Mouse (Mus musculus) brown adipose tissue, adult 24 weeks (tissue): Measurements from ENCODE around the gene Cdk12. TPM values are rescaled to one million over a fixed set of nuclear protein-coding genes. Genes with fewer than 3 reads are reported as not detected.

Source experiments
- H3K27ac ChIP-seq: fragments of 200-500 bp; replicated peaks from 2 replicates; pipeline ENCODE4 v1.5.1; 2012; ENCODE audit warnings: low read depth, mild to moderate bottlenecking, low read length
- H3K4me1 ChIP-seq: fragments of 200-500 bp; 2 replicates; pipeline ENCODE4 v1.6.1; 2012; ENCODE audit warnings: low read length, mixed read lengths; ENCODE audit not compliant: control insufficient read depth, insufficient read depth, insufficient read length
- H3K4me3 ChIP-seq: fragments of 200-500 bp; 2 replicates; pipeline ENCODE4 v1.5.1; 2012; ENCODE audit warnings: low read depth, mild to moderate bottlenecking, low read length, moderate library complexity; ENCODE audit not compliant: insufficient read depth
- polyA plus RNA-seq: library from polyadenylated mRNA; stranded (reverse); fragments of >200 nt; gene quantifications from 2 replicates; pipeline ENCODE4 v1.2.4, GENCODE M21; 2012; ENCODE audit not compliant: missing spikeins, insufficient read depth, insufficient read length

Gene Cdk12
- polyA plus RNA-seq, 1 experiment: 15.0 TPM

DNA sequence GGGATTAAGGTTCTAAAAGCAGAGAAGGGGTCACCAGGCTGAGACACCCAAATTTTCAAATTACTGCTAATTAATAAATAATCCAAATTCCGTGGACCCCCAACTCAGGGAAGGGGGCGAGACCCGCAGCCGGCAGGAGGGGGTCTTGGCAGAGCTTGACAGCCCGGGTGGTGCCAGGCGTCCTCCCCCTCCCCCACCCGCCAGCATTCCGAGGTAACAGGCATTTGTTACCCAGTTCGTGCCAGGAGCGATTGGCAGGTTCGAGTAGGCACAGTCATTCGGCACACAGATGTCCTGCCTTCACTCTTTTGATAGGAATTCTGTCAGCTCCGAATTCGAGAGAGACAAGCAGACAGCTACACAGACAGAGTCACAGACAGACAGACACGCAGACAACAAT, 116.3 kb downstream of the Cdk12 start:
- H3K27ac ChIP-seq: no peak overlapping the region
- no peak overlapping the region for H3K4me3 ChIP-seq
- H3K4me1 ChIP-seq: no peaks in the 10 kb centered on the region

DNA sequence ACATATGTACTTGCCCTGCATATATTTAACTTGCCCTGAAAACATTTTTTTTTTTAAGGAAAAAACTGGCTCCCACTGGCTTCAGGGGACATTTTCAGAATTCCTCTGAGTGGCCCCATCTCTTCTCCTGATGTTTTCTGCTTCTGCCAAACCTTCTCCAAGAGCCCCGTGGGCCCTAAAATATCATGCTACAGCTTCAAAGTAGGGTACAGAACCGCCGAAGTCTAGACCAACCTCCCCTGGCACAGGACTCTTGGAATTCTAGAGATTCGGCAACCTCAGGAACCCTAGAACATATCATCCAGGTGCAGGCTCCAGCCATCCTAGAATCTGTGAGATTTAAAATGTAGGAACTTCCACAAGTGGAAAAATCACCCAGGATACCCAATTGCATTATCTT, 116.7 kb downstream of the Cdk12 start:
- Histone ChIP-seq H3K27ac (no peak overlapping the region), H3K4me1 (no peaks in the 10 kb centered on the region), H3K4me3 (no peak overlapping the region)

DNA sequence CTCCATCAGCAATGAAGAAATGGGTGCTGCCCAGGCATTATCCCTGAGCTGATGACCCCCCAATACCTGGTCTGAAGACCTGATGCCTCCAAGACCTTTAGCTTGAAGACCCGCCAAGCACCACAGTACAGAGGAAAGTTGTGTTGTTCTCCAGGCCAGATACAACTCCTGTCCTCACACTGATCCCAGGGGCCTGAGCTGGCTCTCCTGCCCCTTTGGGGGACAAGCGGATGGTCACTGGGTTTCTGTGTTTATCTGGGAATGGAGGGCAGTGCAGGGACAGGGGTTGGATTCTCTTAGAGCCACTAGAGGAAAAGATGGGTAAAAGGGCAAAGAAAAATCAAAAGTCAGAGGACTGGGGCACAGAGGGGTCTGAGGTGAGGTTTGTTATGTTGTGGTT, 117.1 kb downstream of the Cdk12 start:
- H3K4me3 ChIP-seq: no peak overlapping the region
- H3K4me1 ChIP-seq: no peaks in the 10 kb centered on the region
- H3K27ac ChIP-seq: no peak overlapping the region

DNA sequence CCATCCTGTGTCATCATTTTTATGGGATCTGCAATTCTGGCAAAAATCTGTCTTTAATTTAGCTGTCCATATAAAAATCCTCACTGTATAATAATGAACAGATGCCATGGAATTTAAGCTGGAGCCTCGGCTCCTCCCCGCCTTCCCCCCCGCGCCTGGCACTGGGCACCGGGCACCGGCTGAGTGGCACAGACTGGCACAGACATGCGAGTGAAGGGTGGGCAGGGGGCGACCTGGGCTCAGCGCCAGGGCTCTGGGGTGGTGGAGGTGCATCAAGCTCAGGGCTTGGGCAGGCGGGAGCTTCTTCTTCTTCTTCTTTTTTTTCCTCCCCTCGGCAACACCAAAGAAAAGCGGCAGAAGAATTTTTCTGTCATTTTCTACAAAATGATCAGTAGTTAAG, 117.5 kb downstream of the Cdk12 start:
- no peak overlapping the region for H3K27ac ChIP-seq
- H3K4me1 ChIP-seq: no peaks in the 10 kb centered on the region
- H3K4me3 ChIP-seq: no peak overlapping the region

DNA sequence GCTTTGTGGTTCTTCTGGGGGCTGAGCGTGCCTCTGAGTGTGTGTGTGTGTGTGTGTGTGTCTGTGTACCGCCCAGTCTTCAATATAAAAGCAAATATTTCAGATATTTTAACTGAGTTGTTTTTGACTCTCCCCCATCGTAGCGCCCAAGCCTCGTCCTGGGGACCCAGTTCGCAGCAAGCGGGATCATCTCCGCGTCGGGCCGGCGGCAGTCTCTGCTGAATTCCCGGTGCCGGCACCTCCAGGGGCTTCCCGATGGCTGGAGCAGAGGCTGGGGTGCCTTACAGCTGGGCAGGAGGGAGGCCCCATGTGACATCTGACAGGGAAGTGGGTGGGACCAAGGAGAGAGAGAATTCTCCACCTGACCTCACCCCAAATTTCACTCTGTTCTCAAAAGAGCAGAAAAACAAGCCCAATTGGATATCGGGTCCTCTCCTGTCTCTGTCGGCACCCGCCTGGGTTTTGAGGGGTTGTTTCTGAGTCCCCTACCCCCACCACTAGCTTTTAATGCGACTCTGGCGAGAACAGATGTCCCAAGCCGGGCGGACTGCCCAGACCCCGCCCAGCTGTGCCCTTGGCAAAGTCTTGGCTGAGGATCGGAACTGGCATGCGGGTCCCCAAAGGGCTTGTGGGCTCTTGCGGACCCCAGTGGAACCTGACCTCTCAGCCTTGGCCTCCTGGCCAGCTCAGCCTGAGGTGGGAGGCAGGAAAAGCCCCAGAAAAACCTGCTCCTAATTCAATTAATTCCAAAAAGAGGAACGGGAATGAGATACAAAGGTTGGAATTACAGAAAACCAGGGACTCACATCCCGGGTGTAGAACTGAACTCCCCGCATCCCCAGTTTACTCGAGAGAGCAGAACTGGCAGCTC, 118.2 kb downstream of the Cdk12 start:
- Histone ChIP-seq H3K27ac (no peak overlapping the region), H3K4me3 (no peak overlapping the region), H3K4me1 (no peaks in the 10 kb centered on the region)

DNA sequence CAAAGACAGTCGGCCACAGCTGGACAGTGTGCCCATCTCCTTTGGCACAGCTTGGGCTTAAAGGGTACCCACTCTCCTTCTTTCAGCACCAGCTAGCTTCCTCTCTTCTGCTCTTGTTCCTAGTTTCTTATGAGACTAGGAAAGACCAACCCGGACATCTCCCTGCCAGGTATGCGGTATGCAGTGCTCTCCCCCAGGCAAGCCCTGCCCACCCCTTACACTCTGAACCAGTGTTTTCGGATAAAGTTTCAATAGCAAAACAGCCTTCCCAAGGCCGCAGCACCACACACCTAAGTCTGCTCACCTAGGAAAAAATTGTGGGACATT, 118.8 kb downstream of the Cdk12 start:
- no peak overlapping the region for H3K4me3 ChIP-seq
- H3K27ac ChIP-seq: no peak overlapping the region
- no peaks in the 10 kb centered on the region for H3K4me1 ChIP-seq

DNA sequence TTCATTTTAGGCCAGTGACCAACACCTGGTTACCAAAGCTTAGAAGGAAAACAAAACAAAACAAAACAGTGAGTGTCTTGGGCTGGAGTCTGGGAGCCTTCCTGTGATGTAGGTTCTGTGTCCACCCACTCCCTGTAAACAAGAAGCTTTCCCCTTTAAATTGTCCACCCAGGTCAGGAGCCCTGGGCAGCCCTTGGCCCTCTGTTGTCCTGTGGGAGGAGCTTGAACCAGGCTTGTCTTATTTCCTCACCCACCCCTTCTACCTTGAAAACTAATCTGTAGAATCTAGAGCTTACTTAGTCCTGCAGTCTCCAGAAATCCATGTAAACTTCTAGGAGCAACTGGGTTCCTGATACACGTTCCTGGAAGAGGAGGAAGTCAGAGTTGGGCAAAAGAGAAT, 119.3 kb downstream of the Cdk12 start:
- Histone ChIP-seq H3K4me1 (no peaks in the 10 kb centered on the region), H3K27ac (no peak overlapping the region), H3K4me3 (no peak overlapping the region)

DNA sequence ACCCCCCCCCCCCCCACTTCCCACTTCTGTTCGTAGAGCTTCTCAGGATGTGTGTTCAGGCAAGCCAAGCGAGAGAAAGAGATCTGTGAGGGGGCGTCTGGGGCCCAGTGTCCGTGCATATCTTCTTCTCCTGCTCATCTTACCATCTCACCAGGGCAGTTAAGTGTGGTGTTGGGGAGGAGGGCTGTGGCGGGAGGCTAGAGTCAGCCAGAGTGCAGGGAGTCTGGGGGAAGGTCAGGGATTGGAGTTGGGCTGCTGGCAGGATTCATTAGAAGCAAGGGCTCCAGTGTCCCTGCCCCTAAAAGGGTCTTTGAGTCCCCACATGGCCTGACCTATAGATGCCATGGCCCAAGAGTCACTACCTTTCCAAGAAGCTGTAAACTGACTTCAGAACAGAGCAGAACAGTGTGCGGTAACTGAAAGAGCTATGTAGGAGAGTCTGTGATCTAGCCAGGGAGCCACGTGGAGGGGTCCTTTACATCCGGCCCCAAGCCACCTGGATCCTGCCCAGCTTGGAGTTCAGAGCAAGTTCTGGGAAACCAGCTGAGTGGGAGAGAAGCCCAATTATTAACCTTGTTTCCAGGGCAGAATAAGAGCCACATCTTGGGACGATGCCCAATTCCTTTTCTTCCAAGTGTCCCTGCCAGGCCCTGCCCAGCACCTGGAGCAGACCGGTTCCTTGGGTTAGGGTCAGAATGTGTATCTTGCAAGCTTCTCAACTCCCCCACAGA, 120.4 kb downstream of the Cdk12 start:
- no peak overlapping the region for H3K27ac ChIP-seq
- no peak overlapping the region for H3K4me3 ChIP-seq
- H3K4me1 ChIP-seq: no peaks in the 10 kb centered on the region; the same call in 1 of the 2 replicates

DNA sequence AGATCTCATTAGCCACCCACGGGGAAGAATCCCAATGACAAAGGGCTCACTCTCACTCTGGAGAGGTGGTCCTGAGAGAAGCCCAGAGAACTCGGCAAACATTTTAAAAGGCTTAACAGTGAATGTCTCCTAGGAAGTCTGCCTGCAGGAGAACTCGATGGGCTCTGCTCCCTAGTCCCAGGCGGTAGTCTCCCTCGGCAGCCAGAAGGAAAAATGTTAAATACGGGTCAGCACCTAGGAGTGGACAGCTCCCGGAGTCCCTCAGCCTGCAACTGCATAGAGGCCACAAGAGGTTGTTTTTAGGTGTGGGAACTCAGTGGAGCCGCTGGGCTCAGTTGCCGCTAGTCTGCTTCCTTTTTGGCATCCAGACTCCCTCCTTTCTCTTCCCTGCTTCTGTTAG, 121.1 kb downstream of the Cdk12 start:
- Histone ChIP-seq H3K4me3 (no peak overlapping the region), H3K27ac (no peak overlapping the region), H3K4me1 (no peaks in the 10 kb centered on the region; the same call in 1 of the 2 replicates)

DNA sequence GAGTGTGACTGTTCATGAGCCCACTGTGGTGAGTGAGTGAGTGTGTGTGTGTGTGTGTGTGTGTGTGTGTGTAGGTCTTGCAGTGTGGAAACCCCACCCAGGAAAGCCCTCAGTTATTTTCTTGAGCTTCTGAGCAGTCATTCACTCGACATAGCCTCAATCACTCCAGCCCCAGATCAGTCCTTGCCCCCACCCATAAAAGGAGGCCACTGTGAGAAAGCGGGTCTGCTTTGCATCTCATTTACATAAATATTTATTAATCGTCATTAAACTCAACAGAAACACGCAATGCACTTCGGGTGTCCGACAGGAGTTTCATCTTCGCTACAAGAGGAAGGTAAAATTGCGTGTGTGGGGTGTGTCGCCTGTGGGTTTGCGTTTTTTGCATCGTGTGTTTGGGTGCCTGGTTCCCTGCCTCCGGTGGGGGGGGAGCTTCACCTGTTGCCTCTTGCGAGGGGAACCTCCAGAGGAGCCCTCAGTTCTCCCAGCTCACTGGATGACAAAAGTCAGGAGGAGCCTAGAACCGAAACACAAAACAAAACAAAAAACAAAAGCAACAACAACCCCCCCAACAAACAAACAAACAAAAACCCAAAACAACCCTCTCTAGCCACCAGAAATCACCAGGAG, 122.4 kb downstream of the Cdk12 start:
- Histone ChIP-seq H3K4me1 (no peaks in the 10 kb centered on the region; the same call in 1 of the 2 replicates), H3K27ac (no peak overlapping the region), H3K4me3 (no peak overlapping the region)

DNA sequence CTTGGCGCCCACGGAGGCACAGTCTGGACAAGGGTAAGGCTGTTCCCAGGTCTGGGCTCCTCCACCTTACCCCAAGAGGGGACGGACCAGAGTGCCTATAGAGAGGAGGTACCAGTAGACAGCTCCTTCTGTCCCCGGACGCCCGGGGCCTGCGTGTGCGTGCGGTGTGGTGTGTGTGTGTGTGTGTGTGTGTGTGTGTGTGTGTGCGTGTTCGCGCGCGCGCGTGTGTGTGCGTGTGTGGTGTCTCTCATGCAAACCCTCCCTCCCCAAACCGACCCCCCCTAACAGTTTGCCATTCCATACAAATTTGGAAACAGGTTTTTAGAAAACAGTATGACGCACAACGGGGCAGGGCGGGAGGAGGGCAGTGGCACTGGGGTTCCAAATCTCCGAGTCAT, 123.0 kb downstream of the Cdk12 start:
- no peak overlapping the region for H3K4me3 ChIP-seq
- H3K27ac ChIP-seq: no peak overlapping the region
- no peaks in the 10 kb centered on the region; the same call in 1 of the 2 replicates for H3K4me1 ChIP-seq

DNA sequence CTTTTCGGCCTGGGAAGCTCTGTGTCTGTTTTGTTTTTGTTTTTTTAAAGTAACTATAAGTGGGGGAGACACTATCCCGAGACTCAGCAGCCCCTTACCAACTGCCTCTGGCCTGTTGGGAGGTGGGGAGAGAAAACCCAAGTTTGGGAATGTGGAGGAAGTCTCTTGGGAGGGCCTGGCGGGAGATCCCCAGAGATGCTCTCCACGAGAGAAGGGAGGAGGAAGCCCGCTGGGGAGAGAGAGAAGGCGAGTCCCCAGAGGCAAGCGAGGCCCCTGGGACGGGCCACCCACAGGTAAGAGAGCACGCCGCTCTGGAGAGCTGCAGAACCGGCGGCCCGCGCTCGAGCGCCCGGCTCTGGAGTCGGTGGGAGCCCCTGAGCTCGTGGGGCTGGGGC, 123.9 kb downstream of the Cdk12 start:
- Histone ChIP-seq H3K4me1 (no peaks in the 10 kb centered on the region; the same call in 1 of the 2 replicates), H3K4me3 (no peak overlapping the region; the same call in 1 of the 2 replicates), H3K27ac (no peak overlapping the region)

DNA sequence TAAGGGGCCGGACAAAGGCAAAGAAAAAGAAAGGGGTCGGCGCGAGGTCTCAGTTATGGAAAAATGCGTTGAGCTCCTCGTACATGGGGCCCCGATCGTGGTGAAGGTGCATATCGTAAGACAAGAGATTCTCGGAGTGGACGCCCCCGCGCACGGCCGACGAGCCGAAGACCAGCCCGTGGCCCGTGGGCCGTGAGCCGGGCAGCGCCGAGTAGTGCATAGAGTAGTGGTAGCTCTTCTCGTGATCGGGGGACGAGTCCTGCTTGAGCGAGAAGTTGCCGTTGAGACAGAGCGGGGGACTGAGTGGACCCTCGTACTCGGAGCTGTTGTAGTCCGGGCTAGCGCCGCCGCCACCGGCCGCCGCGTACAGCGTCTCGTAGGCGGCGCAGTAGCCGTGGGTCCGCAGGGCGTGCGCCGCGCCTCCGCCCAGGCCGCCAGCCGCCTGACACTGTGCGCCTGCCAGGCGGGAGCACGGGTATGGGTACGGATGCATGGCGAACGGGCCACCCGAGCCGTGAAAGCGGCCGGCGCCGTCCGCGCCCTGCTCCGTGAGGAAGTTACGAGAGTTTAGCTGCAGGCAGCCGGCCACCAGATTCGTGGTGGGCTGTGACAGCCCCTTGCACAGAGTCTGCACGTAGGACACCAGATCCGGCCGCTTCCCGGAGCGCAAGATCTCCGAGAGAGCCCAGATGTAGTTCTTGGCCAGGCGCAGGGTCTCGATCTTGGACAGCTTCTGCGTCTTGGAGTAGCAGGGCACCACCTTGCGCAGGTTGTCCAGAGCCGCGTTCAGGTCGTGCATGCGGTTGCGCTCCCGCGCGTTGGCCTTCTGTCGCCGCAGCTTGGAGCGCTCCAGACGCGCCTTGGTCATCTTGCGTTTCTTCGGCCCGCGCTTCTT, 124.5 kb downstream of the Cdk12 start:
- Histone ChIP-seq H3K27ac (no peak overlapping the region), H3K4me3 (peak overlapping the region; percentile 35), H3K4me1 (no peaks in the 10 kb centered on the region; the same call in 1 of the 2 replicates)

DNA sequence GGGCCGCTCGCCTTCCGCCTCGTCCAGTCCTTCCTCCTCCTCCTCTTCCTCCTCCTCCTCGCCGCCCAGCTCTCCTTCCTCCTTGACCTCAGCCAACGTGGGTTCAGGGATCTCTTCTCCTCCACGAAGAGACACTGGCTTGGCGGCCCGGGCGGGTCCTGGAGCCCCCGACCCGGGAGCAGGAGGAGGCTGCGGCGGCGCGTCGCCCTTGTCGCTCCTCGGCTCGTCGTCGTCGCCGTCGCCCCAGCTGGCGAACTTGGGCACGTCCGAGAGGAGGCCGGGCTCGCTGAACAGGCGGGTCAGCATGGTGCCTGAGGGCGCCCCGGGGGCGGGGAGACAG, 125.1 kb downstream of the Cdk12 start:
- no peaks in the 10 kb centered on the region; the same call in 1 of the 2 replicates for H3K4me1 ChIP-seq
- H3K4me3 ChIP-seq: peak overlapping the region; percentile 35
- H3K27ac ChIP-seq: no peak overlapping the region
